Mouse (Mus musculus) midbrain, embryonic 11.5 days (tissue): Measurements from ENCODE around the gene Inpp5e. TPM values are rescaled to one million over a fixed set of nuclear protein-coding genes. Genes with fewer than 3 reads are reported as not detected.
A peak's percentile ranks its signal among the peaks of the same experiment; 100 is the strongest.
"Not testable (repeated sequence)": the region's sequence is repeated elsewhere in the genome, so short reads cannot be mapped to it uniquely, and the experiment has no call there.

ENCODE experiments used
- ATAC-seq: fragments of 200-750 bp; cut with Nextera tagmentation; 2 replicates; pipeline ENCODE4 v1.8.0; 2017; ENCODE audit warnings: moderate TSS enrichment, moderate library complexity; ENCODE audit not compliant: low FRiP score
- DNase-seq: peaks from one replicate; pipeline ENCODE4 v3.0.0; 2015; ENCODE audit warnings: low spot score; ENCODE audit errors: missing footprints
- H3K27ac ChIP-seq: fragments of 300-500 bp; sonication (generic); 2 replicates; pipeline ENCODE4 v1.5.1; 2014; ENCODE audit warnings: low read depth, low read length
- H3K27me3 ChIP-seq: fragments of 300-500 bp; sonication (generic); 2 replicates; pipeline ENCODE4 v1.6.1; 2014; ENCODE audit warnings: mild to moderate bottlenecking, low read length, moderate library complexity, mixed read lengths; ENCODE audit not compliant: control insufficient read depth, insufficient read depth
- H3K36me3 ChIP-seq: fragments of 300-500 bp; sonication (generic); 2 replicates; pipeline ENCODE4 v1.6.1; 2014; ENCODE audit warnings: mild to moderate bottlenecking, low read length, moderate library complexity, mixed read lengths; ENCODE audit not compliant: control insufficient read depth, insufficient read depth
- H3K4me1 ChIP-seq: fragments of 300-500 bp; sonication (generic); 2 replicates; pipeline ENCODE4 v1.6.1; 2014; ENCODE audit warnings: low read length; ENCODE audit not compliant: control insufficient read depth, insufficient read depth
- H3K4me2 ChIP-seq: fragments of 300-500 bp; sonication (generic); 2 replicates; pipeline ENCODE4 v1.6.1; 2014; ENCODE audit warnings: mild to moderate bottlenecking, moderate library complexity
- H3K4me3 ChIP-seq: fragments of 300-500 bp; sonication (generic); 2 replicates; pipeline ENCODE4 v1.5.1; 2014; ENCODE audit warnings: low read depth, low read length
- H3K9ac ChIP-seq: fragments of 300-500 bp; sonication (generic); 2 replicates; pipeline ENCODE4 v1.6.1; 2014; ENCODE audit warnings: low read length
- H3K9me3 ChIP-seq: fragments of 300-500 bp; sonication (generic); 2 replicates; pipeline ENCODE4 v1.6.1; 2016; ENCODE audit warnings: low read length; ENCODE audit not compliant: control insufficient read depth
- WGBS: fragments of 180-500 bp; shearing (Covaris S2); extraction: QIAGEN DNeasy Blood & Tissue Kit; methylation state at CpG from one replicate; pipeline ENCODE4 v1.1.7; 2014; 5-methylcytosine and 5-hydroxymethylcytosine counted together
- polyA plus RNA-seq: library from polyadenylated mRNA; unstranded; fragments of >200 nt; fragmentation: Nextera tagmentation; extraction: Ambion mirVana; gene quantifications from 2 replicates; pipeline ENCODE4 v1.2.1, GENCODE M21; 2014

Inpp5e gene
- polyA plus RNA-seq, 1 experiment from 2014 or later: 23.3 TPM

GRCm38 (mm10) chr2:26387713-26388112 is 21.3 kb downstream of the Inpp5e start:
- WGBS: 93% methylated on average over 3 of the region's 3 CpGs
- peak overlapping the region; percentile 99; the same call in 1 of the 2 replicates for H3K4me3 ChIP-seq
- peaks cover 53% of the 10 kb centered on the region for H3K36me3 ChIP-seq
- DNase-seq (no peak), ATAC-seq (no peak)
- no peak overlapping the region for H3K27ac ChIP-seq
- H3K4me1 ChIP-seq: peaks cover 15% of the 10 kb centered on the region
- no peaks in the 10 kb centered on the region for H3K27me3 ChIP-seq
- H3K4me2 ChIP-seq: peak overlapping the region; percentile 95; the same call in 1 of the 2 replicates
- no peaks in the 10 kb centered on the region for H3K9me3 ChIP-seq
- H3K9ac ChIP-seq: 0 out of 2 replicates have a peak overlapping the region, but pooled peaks have one; percentile 12

GRCm38 (mm10) chr2:26380871-26381270 is 28.1 kb downstream of the Inpp5e start:
- 36% methylated on average over 6 of the region's 6 CpGs for WGBS
- peak; percentile 45; the same call in 1 of the 2 replicates for ATAC-seq
- H3K36me3 ChIP-seq: peaks cover 36% of the 10 kb centered on the region

GRCm38 (mm10) chr2:26380131-26380771 is 28.8 kb downstream of the Inpp5e start, which contains the start of gene Snapc4:
Gene Snapc4 (minus strand): TSS chr2:26380653.
- peak; percentile 96 for ATAC-seq
- peaks cover 31% of the 10 kb centered on the region for H3K36me3 ChIP-seq
- peak within 1 kb of the TSS; percentile 93 for H3K4me2 ChIP-seq
- H3K27me3 ChIP-seq: no peaks in the 10 kb centered on the region
- peak within 1 kb of the TSS; percentile 57 for H3K4me3 ChIP-seq
- peaks cover 5% of the 10 kb centered on the region for H3K4me1 ChIP-seq
- no peak within 1 kb of the TSS for H3K27ac ChIP-seq
- under 1% methylated on average over 38 of the region's 38 CpGs for WGBS
- peak; percentile 97 for DNase-seq
- peak within 1 kb of the TSS; percentile 75 for H3K9ac ChIP-seq
- H3K9me3 ChIP-seq: no peaks in the 10 kb centered on the region

More at GRCm38 (mm10) chr2:26380871-26381270, 28.1 kb downstream of the Inpp5e start:
- not testable (repeated sequence) for H3K9me3 ChIP-seq, H3K4me1 ChIP-seq, DNase-seq, H3K27me3 ChIP-seq, H3K27ac ChIP-seq
- peak overlapping the region; percentile 57 for H3K4me3 ChIP-seq
- H3K9ac ChIP-seq: peak overlapping the region; percentile 75; the same call in 1 of the 2 replicates
- H3K4me2 ChIP-seq: peak overlapping the region; percentile 93

- WGBS: 91% methylated on average over 8 of the region's 8 CpGs
- H3K27me3 ChIP-seq: no peaks in the 10 kb centered on the region
- no peak overlapping the region for H3K4me3 ChIP-seq
- no peaks in the 10 kb centered on the region for H3K4me1 ChIP-seq
- DNase-seq (no peak), ATAC-seq (no peak)
- no peak overlapping the region for H3K4me2 ChIP-seq
- H3K36me3 ChIP-seq: peaks cover 23% of the 10 kb centered on the region
- no peak overlapping the region for H3K9ac ChIP-seq
- no peaks in the 10 kb centered on the region for H3K9me3 ChIP-seq
- H3K27ac ChIP-seq: no peak overlapping the region
These were observed 36.6 kb downstream of the Inpp5e start for GRCm38 (mm10) chr2:26372396-26372795.

- no peak overlapping the region for H3K27ac ChIP-seq
- H3K9me3 ChIP-seq: no peaks in the 10 kb centered on the region
- no peak for DNase-seq
- 86% methylated on average over 1 of the region's 1 CpGs for WGBS
- H3K4me2 ChIP-seq: no peak overlapping the region
- H3K4me3 ChIP-seq: no peak overlapping the region
- no peaks in the 10 kb centered on the region for H3K4me1 ChIP-seq
- no peak for ATAC-seq
- peaks cover 29% of the 10 kb centered on the region for H3K36me3 ChIP-seq
- no peaks in the 10 kb centered on the region for H3K27me3 ChIP-seq
- no peak overlapping the region for H3K9ac ChIP-seq
These were observed 40.4 kb downstream of the Inpp5e start for GRCm38 (mm10) chr2:26368572-26368971.

- H3K36me3 ChIP-seq: peaks cover 26% of the 10 kb centered on the region
- H3K27ac ChIP-seq: no peak overlapping the region
- WGBS: 96% methylated on average over 6 of the region's 6 CpGs
- no peak overlapping the region for H3K4me2 ChIP-seq
- H3K4me3 ChIP-seq: no peak overlapping the region
- no peaks in the 10 kb centered on the region for H3K4me1 ChIP-seq
- H3K9ac ChIP-seq: no peak overlapping the region
- no peak for DNase-seq
- ATAC-seq: no peak
- no peaks in the 10 kb centered on the region for H3K27me3 ChIP-seq
- H3K9me3 ChIP-seq: no peaks in the 10 kb centered on the region
These were observed 41.1 kb downstream of the Inpp5e start for GRCm38 (mm10) chr2:26367911-26368310.

GRCm38 (mm10) chr2:26364738-26365465 is 44.1 kb downstream of the Inpp5e start:
- DNase-seq: no peak
- no peak overlapping the region for H3K9ac ChIP-seq
- WGBS: 89% methylated on average over 10 of the region's 10 CpGs
- no peaks in the 10 kb centered on the region for H3K9me3 ChIP-seq
- H3K4me3 ChIP-seq: no peak overlapping the region
- ATAC-seq: no peak
- no peak overlapping the region for H3K27ac ChIP-seq
- no peaks in the 10 kb centered on the region for H3K27me3 ChIP-seq
- H3K4me2 ChIP-seq: no peak overlapping the region
- H3K4me1 ChIP-seq: no peaks in the 10 kb centered on the region
- peaks cover 23% of the 10 kb centered on the region for H3K36me3 ChIP-seq

GRCm38 (mm10) chr2:26363481-26363880 is 45.5 kb downstream of the Inpp5e start:
- peaks cover 23% of the 10 kb centered on the region for H3K36me3 ChIP-seq
- DNase-seq: no peak
- H3K27ac ChIP-seq: no peak overlapping the region
- no peak overlapping the region for H3K9ac ChIP-seq
- WGBS: 95% methylated on average over 5 of the region's 5 CpGs
- no peaks in the 10 kb centered on the region for H3K9me3 ChIP-seq
- no peak overlapping the region for H3K4me3 ChIP-seq
- no peaks in the 10 kb centered on the region for H3K4me1 ChIP-seq
- no peaks in the 10 kb centered on the region for H3K27me3 ChIP-seq
- no peak for ATAC-seq
- no peak overlapping the region for H3K4me2 ChIP-seq

- ATAC-seq (no peak), DNase-seq (no peak)
- Histone ChIP-seq H3K27ac (no peak overlapping the region), H3K36me3 (peaks cover 23% of the 10 kb centered on the region), H3K4me1 (no peaks in the 10 kb centered on the region), H3K9me3 (no peaks in the 10 kb centered on the region), H3K27me3 (no peaks in the 10 kb centered on the region), H3K4me2 (no peak overlapping the region), H3K9ac (no peak overlapping the region), H3K4me3 (no peak overlapping the region)
- WGBS: 85% methylated on average over 5 of the region's 5 CpGs
These were observed 46.0 kb downstream of the Inpp5e start for GRCm38 (mm10) chr2:26362991-26363390.
